Mouse (Mus musculus): ENCODE data around the gene Cfap61. TPM values are rescaled to one million over a fixed set of nuclear protein-coding genes. Genes with fewer than 3 reads are reported as not detected.
A peak's percentile ranks its signal among the peaks of the same experiment; 100 is the strongest.

The Cfap61 gene
- polyA plus RNA-seq, 1 experiment from 2014 or later, result 4.2 TPM

DNA sequence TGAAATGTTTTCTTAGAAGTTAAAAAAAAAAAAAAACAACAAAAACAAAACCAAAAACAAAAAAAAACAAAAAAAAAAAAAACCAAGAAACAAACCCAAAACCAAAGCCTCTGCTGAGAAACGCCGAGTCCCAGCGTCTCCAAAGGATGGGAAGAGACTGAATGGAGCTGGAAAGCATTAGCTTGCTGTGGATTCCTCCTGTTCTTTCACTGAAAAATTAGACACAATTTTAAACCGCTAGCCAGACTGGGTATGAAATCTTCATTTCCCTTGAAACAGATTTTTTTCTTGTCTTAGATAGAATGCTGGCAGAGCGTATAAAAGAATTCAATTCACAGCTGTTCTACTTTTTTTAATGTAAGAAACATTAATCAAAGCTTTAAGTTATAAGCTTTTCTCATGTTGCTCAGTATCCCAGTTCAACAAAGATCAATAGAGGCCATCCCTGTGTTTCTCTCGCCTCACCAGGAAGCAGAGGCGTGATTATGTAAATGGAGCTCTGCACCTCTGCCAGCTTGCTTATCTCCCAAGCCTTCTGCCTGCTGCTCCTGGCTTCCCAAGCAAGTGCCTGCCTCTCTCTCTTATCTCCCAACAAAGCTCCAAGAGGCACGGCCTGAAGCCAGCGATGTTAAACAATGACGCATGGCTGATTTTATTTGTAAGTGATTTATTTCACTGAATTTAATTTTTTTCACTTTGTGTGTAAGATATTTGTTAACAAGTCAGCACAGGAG lies 324.3 kb downstream of the Cfap61 start:
- H3K9me3 ChIP-seq (ENCODE audit: control insufficient read depth, low read length), result no peaks in the 10 kb centered on the region
- H3K9ac ChIP-seq, result peak overlapping the region; percentile 4; the same call in 1 of the 2 replicates
- ATAC-seq (ENCODE audit: low FRiP score) (peak; percentile 56), DNase-seq (ENCODE audit: low spot score) (peak; percentile 67)
- 14% methylated on average over 10 of the region's 10 CpGs for WGBS
- H3K4me3 ChIP-seq (replicated peaks; ENCODE audit: low read length), result no peak overlapping the region
- no peaks in the 10 kb centered on the region for H3K36me3 ChIP-seq (replicated peaks; ENCODE audit: control insufficient read depth, insufficient read depth)
- H3K4me2 ChIP-seq (replicated peaks), result peak overlapping the region; percentile 5
- H3K4me1 ChIP-seq (replicated peaks; ENCODE audit: control insufficient read depth, insufficient read depth, low read length), result peaks cover 45% of the 10 kb centered on the region
- H3K27ac ChIP-seq, result peak overlapping the region; percentile 78
- H3K27me3 ChIP-seq (ENCODE audit: control insufficient read depth, insufficient read depth, low read length), result peaks cover 4% of the 10 kb centered on the region; the same call in 1 of the 2 replicates

DNA sequence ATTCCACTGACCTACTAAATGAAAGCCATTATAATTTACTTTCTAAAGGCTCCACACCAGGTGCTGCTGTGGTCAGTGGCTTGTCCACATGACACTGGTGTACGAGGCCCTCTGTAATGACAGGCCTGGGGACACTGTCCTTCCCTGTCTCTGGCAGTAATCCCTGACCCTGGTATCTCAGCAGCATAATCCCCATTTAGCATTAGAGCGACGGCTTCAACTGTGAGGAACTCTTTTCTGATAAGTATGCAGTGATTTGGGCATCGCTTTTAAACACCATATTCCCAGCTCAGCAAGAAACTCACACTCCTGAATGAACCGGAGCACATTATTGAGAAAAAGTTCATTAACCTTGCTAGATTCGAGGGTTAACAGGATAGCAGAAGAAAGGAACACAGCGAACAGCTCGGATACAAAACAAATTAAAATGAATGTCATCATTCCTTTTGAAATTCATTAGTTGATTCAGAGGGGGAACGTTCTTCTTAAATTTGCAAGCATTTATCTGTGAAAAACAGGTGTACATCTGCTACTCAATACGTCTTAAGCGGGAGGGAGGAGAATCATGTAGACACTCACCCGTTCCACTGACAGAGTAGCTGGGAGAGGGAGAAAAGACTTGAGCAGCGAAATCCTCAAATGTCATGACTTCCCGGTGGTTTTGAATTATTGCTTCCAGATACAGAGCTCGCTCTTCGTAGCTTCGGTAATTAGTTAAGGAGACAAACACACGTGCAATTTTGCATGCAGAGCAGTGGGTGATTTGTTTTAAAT lies 325.4 kb downstream of the Cfap61 start:
- peaks cover 45% of the 10 kb centered on the region for H3K4me1 ChIP-seq (replicated peaks; ENCODE audit: control insufficient read depth, insufficient read depth, low read length)
- peak overlapping the region; percentile 78; the same call in 1 of the 2 replicates for H3K27ac ChIP-seq
- ATAC-seq (ENCODE audit: low FRiP score), result no peak
- peaks cover 8% of the 10 kb centered on the region; the same call in 1 of the 2 replicates for H3K27me3 ChIP-seq (ENCODE audit: control insufficient read depth, insufficient read depth, low read length)
- H3K9ac ChIP-seq, result peak overlapping the region; percentile 35; the same call in 1 of the 2 replicates
- no peak overlapping the region for H3K4me3 ChIP-seq (replicated peaks; ENCODE audit: low read length)
- WGBS, result 24% methylated on average over 18 of the region's 18 CpGs
- DNase-seq (ENCODE audit: low spot score), result no peak
- H3K4me2 ChIP-seq (replicated peaks), result peak overlapping the region; percentile 15
- H3K9me3 ChIP-seq (ENCODE audit: control insufficient read depth, low read length), result no peaks in the 10 kb centered on the region
- H3K36me3 ChIP-seq (replicated peaks; ENCODE audit: control insufficient read depth, insufficient read depth), result no peaks in the 10 kb centered on the region

DNA sequence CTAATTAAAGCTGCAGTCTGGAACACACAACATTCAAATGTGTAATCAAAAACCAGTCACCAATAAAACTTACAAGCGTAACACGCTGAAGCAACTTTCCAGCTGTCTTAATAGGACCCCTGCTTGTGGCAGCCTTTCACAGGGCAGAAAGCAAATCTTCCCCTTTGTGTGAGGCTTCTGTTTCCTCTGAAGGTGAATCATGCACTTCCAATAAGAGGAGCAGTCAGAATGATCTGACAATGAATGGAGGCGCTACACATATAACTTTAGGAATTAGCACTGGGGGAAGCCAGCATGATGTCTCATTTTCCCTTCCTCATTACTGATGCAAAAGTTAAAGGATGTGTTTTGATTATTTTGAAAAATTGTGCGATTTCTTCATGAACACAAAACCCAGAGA lies 326.6 kb downstream of the Cfap61 start:
- peaks cover 8% of the 10 kb centered on the region; the same call in 1 of the 2 replicates for H3K27me3 ChIP-seq (ENCODE audit: control insufficient read depth, insufficient read depth, low read length)
- no peaks in the 10 kb centered on the region for H3K9me3 ChIP-seq (ENCODE audit: control insufficient read depth, low read length)
- ATAC-seq (ENCODE audit: low FRiP score), result no peak
- H3K27ac ChIP-seq, result peak overlapping the region; percentile 78; the same call in 1 of the 2 replicates
- no peak overlapping the region for H3K4me2 ChIP-seq (replicated peaks)
- no peak for DNase-seq (ENCODE audit: low spot score)
- 58% methylated on average over 4 of the region's 4 CpGs for WGBS
- H3K9ac ChIP-seq, result no peak overlapping the region
- peaks cover 45% of the 10 kb centered on the region for H3K4me1 ChIP-seq (replicated peaks; ENCODE audit: control insufficient read depth, insufficient read depth, low read length)
- no peak overlapping the region for H3K4me3 ChIP-seq (replicated peaks; ENCODE audit: low read length)
- no peaks in the 10 kb centered on the region for H3K36me3 ChIP-seq (replicated peaks; ENCODE audit: control insufficient read depth, insufficient read depth)

DNA sequence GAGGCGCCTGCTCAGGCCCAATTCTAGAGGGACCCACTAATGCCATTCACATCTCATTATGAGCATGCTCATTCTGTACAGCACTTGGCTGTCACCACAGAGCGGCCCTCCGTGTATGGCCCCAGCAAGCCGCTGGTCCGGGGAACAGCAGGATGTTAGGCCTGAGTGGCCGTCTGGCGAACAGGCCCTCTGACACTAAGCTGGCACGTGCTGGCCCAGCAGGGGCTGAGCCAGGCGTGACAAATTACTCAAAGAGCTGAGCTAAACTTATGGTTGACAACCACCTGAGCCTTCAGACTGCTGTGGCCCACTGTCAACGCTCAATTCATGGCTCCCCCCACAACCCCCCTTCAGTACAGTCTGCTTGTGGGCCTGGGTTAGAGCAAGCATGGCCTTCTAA lies 327.6 kb downstream of the Cfap61 start:
- peaks cover 8% of the 10 kb centered on the region; the same call in 1 of the 2 replicates for H3K27me3 ChIP-seq (ENCODE audit: control insufficient read depth, insufficient read depth, low read length)
- no peak overlapping the region for H3K4me2 ChIP-seq (replicated peaks)
- H3K9me3 ChIP-seq (ENCODE audit: control insufficient read depth, low read length), result no peaks in the 10 kb centered on the region
- ATAC-seq (ENCODE audit: low FRiP score), result peak; percentile 82
- no peak for DNase-seq (ENCODE audit: low spot score)
- WGBS, result 8% methylated on average over 10 of the region's 10 CpGs
- H3K27ac ChIP-seq, result no peak overlapping the region
- H3K4me3 ChIP-seq (replicated peaks; ENCODE audit: low read length), result no peak overlapping the region
- H3K9ac ChIP-seq, result no peak overlapping the region
- no peaks in the 10 kb centered on the region for H3K36me3 ChIP-seq (replicated peaks; ENCODE audit: control insufficient read depth, insufficient read depth)
- peaks cover 40% of the 10 kb centered on the region for H3K4me1 ChIP-seq (replicated peaks; ENCODE audit: control insufficient read depth, insufficient read depth, low read length)

GRCm38 (mm10) chr2:146262966-146263365 lies 328.4 kb downstream of the Cfap61 start:
- Histone ChIP-seq H3K4me2 (replicated peaks) (no peak overlapping the region), H3K27ac (no peak overlapping the region), H3K36me3 (replicated peaks; ENCODE audit: control insufficient read depth, insufficient read depth) (no peaks in the 10 kb centered on the region), H3K9ac (no peak overlapping the region), H3K4me1 (replicated peaks; ENCODE audit: control insufficient read depth, insufficient read depth, low read length) (peaks cover 35% of the 10 kb centered on the region), H3K4me3 (replicated peaks; ENCODE audit: low read length) (no peak overlapping the region), H3K27me3 (ENCODE audit: control insufficient read depth, insufficient read depth, low read length) (peaks cover 8% of the 10 kb centered on the region; the same call in 1 of the 2 replicates), H3K9me3 (ENCODE audit: control insufficient read depth, low read length) (no peaks in the 10 kb centered on the region)
- ATAC-seq (ENCODE audit: low FRiP score), result no peak
- DNase-seq (ENCODE audit: low spot score), result no peak

Other genes with a start within 250 kb of the Cfap61 start
- gene Naa20, start 32.7 kb upstream of the Cfap61 start, polyA plus RNA-seq (2014; fragmentation: Nextera tagmentation; extraction: Ambion mirVana), result 138 and 139 TPM in 2 replicates
- gene Crnkl1, start 230 bp downstream of the Cfap61 start, polyA plus RNA-seq (2014; fragmentation: Nextera tagmentation; extraction: Ambion mirVana), result 25.0 and 25.7 TPM in 2 replicates

Data from hindbrain, embryonic 14.5 days (tissue).